Mouse (Mus musculus) stomach, postnatal 0 days (tissue): ENCODE results near the gene Gm17571. TPM values are rescaled to one million over a fixed set of nuclear protein-coding genes. Genes with fewer than 3 reads are reported as not detected.
A peak's percentile ranks its signal among the peaks of the same experiment; 100 is the strongest.

Experiments
- ATAC-seq: fragments of 200-750 bp; cut with Nextera tagmentation; 2 replicates; pipeline ENCODE4 v1.8.0; 2017; ENCODE audit not compliant: low FRiP score, low TSS enrichment
- DNase-seq: peaks from one replicate; pipeline ENCODE4 v3.0.0-alpha.2; 2016; ENCODE audit warnings: low spot score
- H3K27ac ChIP-seq: fragments of 300-500 bp; sonication (generic); replicated peaks from 2 replicates; pipeline ENCODE4 v1.5.1; 2014; ENCODE audit warnings: mild to moderate bottlenecking, control low read depth
- H3K27me3 ChIP-seq: fragments of 300-500 bp; sonication (generic); 2 replicates; pipeline ENCODE4 v1.6.1; 2014; ENCODE audit warnings: low read length; ENCODE audit not compliant: control insufficient read depth, insufficient read depth
- H3K36me3 ChIP-seq: fragments of 300-500 bp; sonication (generic); 2 replicates; pipeline ENCODE4 v1.6.1; 2014; ENCODE audit warnings: low read length, mixed read lengths; ENCODE audit not compliant: control insufficient read depth, insufficient read depth
- H3K4me1 ChIP-seq: fragments of 300-500 bp; sonication (generic); replicated peaks from 2 replicates; pipeline ENCODE4 v1.6.1; 2014; ENCODE audit warnings: antibody characterized with exemption; ENCODE audit not compliant: control insufficient read depth, insufficient read depth
- H3K4me2 ChIP-seq: fragments of 300-500 bp; sonication (generic); replicated peaks from 2 replicates; pipeline ENCODE4 v1.6.1; 2014; ENCODE audit warnings: low read depth, mild to moderate bottlenecking, control low read depth, moderate library complexity
- H3K4me3 ChIP-seq: fragments of 300-500 bp; sonication (generic); 2 replicates; pipeline ENCODE4 v1.5.1; 2014; ENCODE audit warnings: low read depth, low read length, control low read depth
- H3K9ac ChIP-seq: fragments of 300-500 bp; sonication (generic); 2 replicates; pipeline ENCODE4 v1.6.1; 2014; ENCODE audit warnings: mild to moderate bottlenecking, low read length, control low read depth, mixed read lengths
- H3K9me3 ChIP-seq: fragments of 300-500 bp; sonication (generic); 2 replicates; pipeline ENCODE4 v1.6.1; 2016; ENCODE audit warnings: low read length; ENCODE audit not compliant: control insufficient read depth
- CTCF ChIP-seq: IDR thresholded peaks from 2 replicates; pipeline ENCODE4 v1.5.1; 2016; ENCODE audit warnings: antibody characterized with exemption, low read depth, mild to moderate bottlenecking, moderate library complexity
- EP300 ChIP-seq: optimal IDR thresholded peaks from 2 replicates; pipeline ENCODE3; 2016; ENCODE audit warnings: antibody characterized with exemption
- WGBS: fragments of 180-500 bp; shearing (Covaris S2); extraction: QIAGEN DNeasy Blood & Tissue Kit; methylation state at CpG from one replicate; pipeline ENCODE4 v1.1.7; 2014; 5-methylcytosine and 5-hydroxymethylcytosine counted together
- polyA plus RNA-seq: library from polyadenylated mRNA; unstranded; fragments of >200 nt; fragmentation: Nextera tagmentation; extraction: Ambion mirVana; gene quantifications from 2 replicates; pipeline ENCODE4 v1.2.1, GENCODE M21; 2015

Gene Gm17571
- not detected in 2 replicates for polyA plus RNA-seq

DNA sequence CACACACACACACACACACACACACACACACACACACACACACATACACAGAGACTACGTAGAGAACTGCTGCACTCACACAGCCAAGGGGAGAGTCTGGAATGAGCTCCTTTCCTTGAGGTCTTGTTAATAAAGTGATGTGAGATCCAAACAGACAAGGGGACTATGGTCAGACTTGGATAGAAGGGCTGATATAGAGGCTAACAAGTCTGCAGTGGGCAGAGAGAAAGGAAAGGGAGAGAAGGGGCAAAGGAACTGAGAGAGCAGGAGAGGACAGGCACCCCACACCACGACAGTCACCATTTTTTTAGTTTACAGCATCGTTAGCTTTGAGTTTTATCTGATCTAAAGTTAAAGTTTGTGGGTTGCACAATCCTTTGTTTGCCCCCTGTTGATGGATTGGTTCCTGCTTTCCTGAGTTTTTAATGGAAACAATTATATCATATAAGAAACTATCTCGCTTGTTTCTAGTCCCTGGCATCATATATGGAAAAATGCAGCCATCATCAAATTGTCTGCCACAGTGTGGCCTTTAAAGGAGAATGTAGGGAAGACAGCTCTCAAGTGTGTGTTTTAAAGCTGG lies at the start of gene Gm17571:
TSS of gene Gm17571 (minus strand) at position 51 of the 583 bp plus-strand sequence.
- no peak within 1 kb of the TSS for H3K4me3 ChIP-seq
- ATAC-seq (no peak), DNase-seq (no peak)
- 0 out of 2 replicates have a peak, but pooled peaks cover 2% of the 10 kb centered on the region for H3K4me1 ChIP-seq
- no peak within 1 kb of the TSS for H3K4me2 ChIP-seq
- H3K9ac ChIP-seq = no peak within 1 kb of the TSS
- no peaks in the 10 kb centered on the region for H3K36me3 ChIP-seq
- WGBS = 41% methylated on average over 4 of the region's 4 CpGs
- no peak within 1 kb of the TSS for H3K27ac ChIP-seq
- TF ChIP-seq EP300 (no peak), CTCF (no peak)
- H3K9me3 ChIP-seq = no peaks in the 10 kb centered on the region
- H3K27me3 ChIP-seq = no peaks in the 10 kb centered on the region

DNA sequence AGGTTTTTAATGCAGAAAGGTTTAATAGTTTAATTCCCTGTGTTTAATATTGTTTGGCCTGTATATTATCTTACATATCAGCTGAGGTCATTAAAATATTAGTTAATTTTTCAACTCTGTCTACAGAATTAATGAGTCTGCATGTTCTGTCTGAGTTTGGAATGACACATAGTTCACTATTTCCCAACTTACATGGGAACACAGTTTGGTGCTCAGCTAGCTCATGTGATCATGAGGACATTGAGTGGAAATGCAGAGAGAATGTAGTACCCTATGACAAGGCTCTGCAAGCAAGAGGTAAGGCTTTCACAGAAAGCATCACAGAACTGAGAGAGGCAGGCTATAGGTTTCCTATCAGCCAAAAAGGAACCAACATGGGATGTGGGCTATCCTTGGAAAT lies 49.0 kb upstream of the Gm17571 start:
- no peak overlapping the region for H3K9ac ChIP-seq
- no peak for DNase-seq
- ATAC-seq = no peak
- no peaks in the 10 kb centered on the region; the same call in 1 of the 2 replicates for H3K27me3 ChIP-seq
- TF ChIP-seq EP300 (no peak), CTCF (no peak)
- H3K4me1 ChIP-seq = peaks cover 2% of the 10 kb centered on the region; the same call in 1 of the 2 replicates
- H3K4me2 ChIP-seq = no peak overlapping the region
- no peaks in the 10 kb centered on the region for H3K36me3 ChIP-seq
- H3K4me3 ChIP-seq = no peak overlapping the region
- no peak overlapping the region for H3K27ac ChIP-seq
- no peaks in the 10 kb centered on the region for H3K9me3 ChIP-seq

DNA sequence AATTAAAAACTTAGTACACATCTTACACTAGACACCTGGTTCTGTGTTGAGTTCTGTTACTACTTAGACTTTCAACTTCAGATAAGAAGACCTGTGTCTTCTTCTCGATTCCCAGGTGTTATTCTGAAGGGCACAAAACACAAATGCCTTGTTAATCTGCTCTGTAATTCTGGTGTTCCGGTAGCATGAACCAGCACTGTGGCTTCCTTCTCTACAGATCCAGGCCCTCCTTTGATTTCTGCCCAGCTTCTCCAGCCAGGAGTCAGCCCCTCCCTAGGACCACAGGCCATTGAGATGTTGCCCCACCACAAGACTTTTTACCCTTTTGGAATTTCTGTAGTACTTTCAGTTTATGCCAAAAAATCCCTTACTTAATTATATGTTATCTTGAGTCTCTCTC lies 47.2 kb upstream of the Gm17571 start:
- Histone ChIP-seq H3K36me3 (no peaks in the 10 kb centered on the region), H3K27ac (no peak overlapping the region), H3K4me2 (no peak overlapping the region), H3K27me3 (no peaks in the 10 kb centered on the region; the same call in 1 of the 2 replicates), H3K9me3 (no peaks in the 10 kb centered on the region), H3K4me1 (peaks cover 2% of the 10 kb centered on the region; the same call in 1 of the 2 replicates), H3K4me3 (no peak overlapping the region), H3K9ac (no peak overlapping the region)
- 91% methylated on average over 2 of the region's 2 CpGs for WGBS
- TF ChIP-seq CTCF = no peak
- TF ChIP-seq EP300 = no peak
- no peak for DNase-seq
- no peak for ATAC-seq

DNA sequence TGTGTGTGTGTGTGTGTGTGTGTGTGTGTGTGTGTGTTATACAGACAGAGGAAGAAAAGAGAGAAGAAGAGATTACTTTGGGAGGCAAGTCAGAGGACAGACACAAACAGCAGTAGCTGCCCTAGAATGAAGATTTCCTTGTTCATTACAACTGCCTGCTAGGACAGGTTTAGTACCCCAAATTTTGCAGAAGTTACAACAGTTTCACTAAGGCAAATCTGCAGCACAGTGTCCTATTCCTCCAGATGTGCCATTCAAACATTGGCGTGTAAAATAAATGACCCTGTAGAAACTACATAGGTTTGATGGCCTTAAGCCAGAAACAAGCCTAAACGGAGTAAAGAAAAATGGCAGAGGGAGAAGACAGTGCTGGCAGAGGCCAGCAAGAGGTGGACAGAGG lies 46.3 kb upstream of the Gm17571 start:
- H3K4me3 ChIP-seq = no peak overlapping the region
- DNase-seq (no peak), ATAC-seq (no peak)
- H3K36me3 ChIP-seq = no peaks in the 10 kb centered on the region
- no peak overlapping the region for H3K27ac ChIP-seq
- no peak overlapping the region for H3K9ac ChIP-seq
- WGBS = 56% methylated on average over 2 of the region's 2 CpGs
- H3K4me2 ChIP-seq = no peak overlapping the region
- TF ChIP-seq CTCF (no peak), EP300 (no peak)
- H3K4me1 ChIP-seq = peaks cover 2% of the 10 kb centered on the region; the same call in 1 of the 2 replicates
- no peaks in the 10 kb centered on the region for H3K9me3 ChIP-seq
- no peaks in the 10 kb centered on the region; the same call in 1 of the 2 replicates for H3K27me3 ChIP-seq

DNA sequence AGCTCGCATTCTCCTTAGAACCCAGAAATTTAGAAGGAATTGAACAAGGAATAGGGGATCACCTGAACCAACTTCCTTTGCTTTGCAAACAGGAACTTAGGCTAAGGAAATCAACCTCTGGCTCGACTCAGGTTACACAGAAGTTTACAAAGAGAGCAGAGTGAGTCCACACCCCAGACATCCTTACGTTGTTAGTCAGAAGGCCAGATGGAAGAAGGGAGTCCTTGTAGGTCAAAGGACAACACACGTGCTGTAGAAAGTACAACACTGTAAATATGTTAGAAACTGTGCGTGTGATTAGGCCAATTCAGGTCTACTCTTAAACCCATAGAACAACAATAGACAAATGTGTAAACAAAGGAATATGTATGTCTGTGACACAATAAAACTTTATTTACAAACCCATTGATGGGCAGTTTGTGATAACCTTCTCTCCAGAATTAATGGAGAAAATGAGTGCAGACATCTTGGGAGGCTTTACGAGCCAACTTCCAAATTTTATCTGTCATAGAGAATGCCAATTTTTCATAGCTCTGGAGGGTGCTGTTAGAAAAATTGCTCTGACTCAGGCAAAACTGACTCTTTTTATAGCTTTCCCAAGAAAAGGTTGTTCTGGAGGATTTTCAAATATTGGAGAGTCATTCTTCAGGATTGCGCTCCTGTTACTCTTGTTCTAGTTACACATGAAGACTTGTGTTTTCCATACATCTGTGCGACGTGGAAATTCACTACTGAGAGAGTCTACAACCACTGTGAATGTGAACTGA lies 45.5 kb upstream of the Gm17571 start:
- no peaks in the 10 kb centered on the region for H3K9me3 ChIP-seq
- H3K27ac ChIP-seq = no peak overlapping the region
- H3K36me3 ChIP-seq = no peaks in the 10 kb centered on the region
- 61% methylated on average over 9 of the region's 9 CpGs for WGBS
- TF ChIP-seq CTCF (no peak), EP300 (no peak)
- H3K4me2 ChIP-seq = no peak overlapping the region
- no peaks in the 10 kb centered on the region; the same call in 1 of the 2 replicates for H3K27me3 ChIP-seq
- no peaks in the 10 kb centered on the region for H3K4me1 ChIP-seq
- no peak for DNase-seq
- H3K9ac ChIP-seq = no peak overlapping the region
- no peak overlapping the region for H3K4me3 ChIP-seq
- peak; percentile 83 for ATAC-seq

DNA sequence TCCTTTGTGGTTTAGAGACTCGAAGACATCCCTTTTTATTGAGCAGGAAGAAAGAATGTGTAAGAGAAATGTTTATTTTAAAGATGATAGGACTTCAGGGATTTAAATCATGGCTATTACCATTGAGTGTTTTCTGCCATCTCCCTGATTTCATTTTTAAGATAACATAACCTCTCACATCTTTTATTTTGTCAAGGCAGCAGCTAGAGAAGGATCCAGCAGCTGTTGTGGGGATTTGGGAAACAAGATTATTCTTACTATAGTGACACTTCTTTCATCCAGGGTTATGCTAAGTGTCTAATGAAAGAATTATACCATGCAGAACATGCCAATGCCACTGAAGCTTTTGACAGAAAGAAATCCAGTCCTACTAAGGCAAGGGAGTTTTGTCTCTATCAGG lies 44.6 kb upstream of the Gm17571 start:
- TF ChIP-seq EP300 (no peak), CTCF (no peak)
- H3K27ac ChIP-seq = no peak overlapping the region
- ATAC-seq (no peak), DNase-seq (no peak)
- H3K9ac ChIP-seq = no peak overlapping the region
- no peak overlapping the region for H3K4me2 ChIP-seq
- 29% methylated on average over 1 of the region's 1 CpGs for WGBS
- H3K9me3 ChIP-seq = no peaks in the 10 kb centered on the region
- no peaks in the 10 kb centered on the region; the same call in 1 of the 2 replicates for H3K27me3 ChIP-seq
- no peaks in the 10 kb centered on the region for H3K4me1 ChIP-seq
- no peak overlapping the region for H3K4me3 ChIP-seq
- H3K36me3 ChIP-seq = no peaks in the 10 kb centered on the region
